Mouse (Mus musculus): ENCODE measurements at regions not wholly inside any gene's neighbourhood (a gene's known extent, or its start where the extent isn't known, plus 50 kb on each side); places are given as distances from the start of the nearest gene placed in this dataset.

DNA sequence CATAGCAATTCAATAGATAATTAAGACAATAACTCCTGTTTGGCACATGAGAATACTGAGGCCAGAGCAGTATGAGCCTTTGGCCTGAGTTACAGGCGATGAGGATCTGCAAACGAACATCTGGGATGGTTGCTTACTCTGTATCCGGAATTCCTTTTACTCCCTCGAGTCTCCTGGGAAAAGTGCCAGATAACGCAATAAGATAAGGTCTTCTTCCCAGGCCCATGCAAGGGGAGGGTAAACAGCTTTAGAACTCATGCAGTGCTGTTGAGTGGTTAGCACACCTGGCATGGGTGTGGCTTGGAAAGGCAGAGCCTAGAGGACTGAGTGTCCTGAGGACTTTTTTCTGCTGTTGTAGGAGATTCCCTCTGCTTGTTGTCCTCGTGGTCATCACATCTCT lies 598.2 kb downstream of the 9430069I07Rik start:
- TF ChIP-seq CTCF (conservative IDR thresholded peaks at IDR 0.05; ENCODE audit: insufficient read depth, insufficient read length, low read depth, low read length) (no peak), POLR2A (IDR thresholded peaks at IDR 0.05; ENCODE audit: low read depth, low read length) (no peak)

All from kidney, adult 2 months (tissue).